Mouse (Mus musculus) inflammation-experienced regulatory T-cells (primary cell): ENCODE results near the gene Phf24. TPM values are rescaled to one million over a fixed set of nuclear protein-coding genes. Genes with fewer than 3 reads are reported as not detected.

Experiments used
- polyA plus RNA-seq, 2 experiments: library from polyadenylated mRNA; unstranded; fragments of 100-300 nt; shearing (Covaris generic); gene quantifications; one replicate each; pipeline ENCODE4 v1.2.1; 2017

The Phf24 gene
- polyA plus RNA-seq, result under 1 TPM; 0.44 to 0.52 TPM

GRCm38 (mm10) chr4:42916617-42917401, at the start of gene Phf24:
Phf24 (plus strand) TSS chr4:42916660.

DNA sequence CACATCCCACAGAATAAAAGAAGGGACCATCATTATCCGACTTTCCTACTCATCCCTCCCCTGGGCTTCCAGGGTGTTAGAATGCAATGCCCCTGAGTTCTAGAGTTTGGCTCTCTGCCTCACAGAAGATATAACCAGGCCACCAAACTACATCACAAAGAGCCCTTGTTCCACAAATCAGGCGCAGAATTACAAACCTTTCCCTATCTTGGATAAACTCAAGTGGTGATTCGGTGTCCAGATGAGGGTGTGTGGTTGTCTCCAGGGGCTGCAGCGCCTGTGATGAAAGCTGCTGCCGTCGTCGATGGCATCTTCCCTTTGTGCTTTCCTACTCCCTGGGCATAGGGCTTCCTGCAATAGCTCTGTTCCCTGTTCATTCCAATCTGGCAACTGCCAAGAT, 42.3 kb upstream of the Phf24 start, which contains the start of gene Fam205c:
TSS of gene Fam205c (minus strand) at position 101 of the 400 bp plus-strand sequence.

GRCm38 (mm10) chr4:42949676-42950051, 33.2 kb downstream of the Phf24 start, which contains the start of gene Dnajb5:
Dnajb5 (plus strand) TSS chr4:42949814.

DNA sequence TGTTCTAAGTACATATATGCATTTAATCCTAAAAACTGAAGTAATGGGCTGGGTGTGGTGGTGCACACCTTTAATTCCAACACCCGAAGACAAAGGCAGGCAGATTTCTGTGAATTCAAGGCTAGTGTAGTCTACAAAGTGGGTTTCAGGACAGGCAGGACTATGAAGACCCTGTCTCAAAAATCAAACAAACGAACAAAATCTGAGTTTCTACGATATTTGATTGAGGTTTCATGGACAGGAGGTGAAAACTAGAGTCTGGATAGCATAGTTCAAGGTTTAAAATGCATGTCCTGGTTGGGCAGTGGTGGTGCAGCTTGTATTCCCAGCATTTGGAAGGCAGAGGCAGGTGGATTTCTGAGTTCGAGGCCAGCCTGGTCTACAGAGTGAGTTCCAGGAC, 52.8 kb downstream of the Phf24 start, which contains the start of gene 1700022I11Rik:
TSS of gene 1700022I11Rik (plus strand) at position 301 of the 400 bp plus-strand sequence.

Other genes with a start within 250 kb of the Phf24 start
- gene 4930578G10Rik, start 181.1 kb upstream of the Phf24 start, polyA plus RNA-seq, result under 1 TPM in 1 of 2 experiments, not detected in 1; 0.54 TPM
- not detected for gene Ccl19, start 160.1 kb upstream of the Phf24 start, polyA plus RNA-seq
- 1 to 10 TPM in 1 of 2 experiments, under 1 TPM in 1; 0.48 to 9.3 TPM for gene Ccl21a, start 142.7 kb upstream of the Phf24 start, polyA plus RNA-seq
- gene Fam205a1, start 62.8 kb upstream of the Phf24 start, polyA plus RNA-seq, result not detected
- under 1 TPM in 1 of 2 experiments, not detected in 1; 0.10 TPM for gene Gm12394, start 59.9 kb upstream of the Phf24 start, polyA plus RNA-seq
- not detected for gene Fam205c, start 42.4 kb upstream of the Phf24 start, polyA plus RNA-seq
- gene Dnajb5, start 33.2 kb downstream of the Phf24 start, polyA plus RNA-seq, result 10 to 100 TPM; 12.5 to 18.8 TPM
- gene 1700022I11Rik, start 52.9 kb downstream of the Phf24 start, polyA plus RNA-seq, result under 1 TPM; 0.25 to 0.54 TPM
- gene Vcp, start 83.8 kb downstream of the Phf24 start, polyA plus RNA-seq, result 100 to 1,000 TPM; 305 to 348 TPM
- 10 to 100 TPM; 18.9 to 21.9 TPM for gene Fancg, start 93.8 kb downstream of the Phf24 start, polyA plus RNA-seq
- 10 to 100 TPM; 41.6 to 52.5 TPM for gene Pigo, start 109.2 kb downstream of the Phf24 start, polyA plus RNA-seq
- gene Stoml2, start 115.0 kb downstream of the Phf24 start, polyA plus RNA-seq, result 100 to 1,000 TPM; 150 to 162 TPM
- gene Fam214b, start 129.6 kb downstream of the Phf24 start, polyA plus RNA-seq, result 10 to 100 TPM in 1 of 2 experiments, 1 to 10 TPM in 1; 9.0 to 14.9 TPM
- gene Unc13b, start 142.3 kb downstream of the Phf24 start, polyA plus RNA-seq, result 1 to 10 TPM in 1 of 2 experiments, under 1 TPM in 1; 0.63 to 1.5 TPM